Mouse (Mus musculus) neural tube, embryonic 11.5 days (tissue): ENCODE measurements around the gene Fibcd1. TPM values are rescaled to one million over a fixed set of nuclear protein-coding genes. Genes with fewer than 3 reads are reported as not detected.

Experiments used
- ATAC-seq: fragments of 200-750 bp; cut with Nextera tagmentation; 2 replicates; pipeline ENCODE4 v1.8.0; 2017; ENCODE audit warnings: moderate number of reproducible peaks, mild to moderate bottlenecking, moderate TSS enrichment, moderate library complexity; ENCODE audit not compliant: insufficient read depth, low FRiP score, low TSS enrichment
- DNase-seq: peaks from one replicate; pipeline ENCODE4 v3.0.0-alpha.2; 2015; ENCODE audit warnings: low spot score
- H3K27ac ChIP-seq: fragments of 300-500 bp; sonication (generic); 2 replicates; pipeline ENCODE4 v1.5.1; 2014; ENCODE audit warnings: low read depth, mild to moderate bottlenecking, low read length
- H3K27me3 ChIP-seq: fragments of 300-500 bp; sonication (generic); 2 replicates; pipeline ENCODE4 v1.6.1; 2014; ENCODE audit warnings: mild to moderate bottlenecking, low read length, mixed read lengths; ENCODE audit not compliant: control insufficient read depth, insufficient read depth
- H3K36me3 ChIP-seq: fragments of 300-500 bp; sonication (generic); 2 replicates; pipeline ENCODE4 v1.6.1; 2014; ENCODE audit warnings: mild to moderate bottlenecking, low read length, moderate library complexity, mixed read lengths; ENCODE audit not compliant: control insufficient read depth, insufficient read depth
- H3K4me1 ChIP-seq: fragments of 300-500 bp; sonication (generic); 2 replicates; pipeline ENCODE4 v1.6.1; 2014; ENCODE audit warnings: low read length, mixed read lengths; ENCODE audit not compliant: control insufficient read depth, insufficient read depth
- H3K4me2 ChIP-seq: fragments of 300-500 bp; sonication (generic); 2 replicates; pipeline ENCODE4 v1.6.1; 2014; ENCODE audit warnings: low read depth, mild to moderate bottlenecking, moderate library complexity
- H3K4me3 ChIP-seq: fragments of 300-500 bp; sonication (generic); 2 replicates; pipeline ENCODE4 v1.5.1; 2014; ENCODE audit warnings: low read depth, low read length
- H3K9ac ChIP-seq: fragments of 300-500 bp; sonication (generic); 2 replicates; pipeline ENCODE4 v1.6.1; 2014; ENCODE audit warnings: mild to moderate bottlenecking, low read length
- H3K9me3 ChIP-seq: fragments of 300-500 bp; sonication (generic); 2 replicates; pipeline ENCODE4 v1.6.1; 2016; ENCODE audit warnings: low read length; ENCODE audit not compliant: control insufficient read depth
- WGBS: fragments of 180-500 bp; shearing (Covaris S2); extraction: QIAGEN DNeasy Blood & Tissue Kit; methylation state at CpG from one replicate; pipeline ENCODE4 v1.1.7; 2014; 5-methylcytosine and 5-hydroxymethylcytosine counted together
- polyA plus RNA-seq: library from polyadenylated mRNA; unstranded; fragments of >200 nt; fragmentation: Nextera tagmentation; extraction: Ambion mirVana; gene quantifications from 2 replicates; pipeline ENCODE4 v1.2.1, GENCODE M21; 2014

Fibcd1 gene
- polyA plus RNA-seq, 1 experiment from 2014 or later = 1.2 TPM

GRCm38 (mm10) chr2:31796943-31797342 is 48.9 kb downstream of the Fibcd1 start:
- no peak for ATAC-seq
- DNase-seq = no peak
- no peak overlapping the region for H3K27ac ChIP-seq
- peaks cover 45% of the 10 kb centered on the region for H3K36me3 ChIP-seq
- H3K9me3 ChIP-seq = no peaks in the 10 kb centered on the region
- H3K27me3 ChIP-seq = no peaks in the 10 kb centered on the region
- no peak overlapping the region for H3K9ac ChIP-seq
- H3K4me2 ChIP-seq = no peak overlapping the region
- WGBS = 86% methylated on average over 3 of the region's 3 CpGs
- H3K4me3 ChIP-seq = no peak overlapping the region
- H3K4me1 ChIP-seq = no peaks in the 10 kb centered on the region

GRCm38 (mm10) chr2:31792611-31793010 is 53.2 kb downstream of the Fibcd1 start:
- H3K4me2 ChIP-seq = no peak overlapping the region
- H3K4me3 ChIP-seq = no peak overlapping the region
- no peaks in the 10 kb centered on the region for H3K4me1 ChIP-seq
- no peak overlapping the region for H3K27ac ChIP-seq
- no peaks in the 10 kb centered on the region for H3K27me3 ChIP-seq
- WGBS = 86% methylated on average over 6 of the region's 6 CpGs
- H3K9ac ChIP-seq = no peak overlapping the region
- no peak for ATAC-seq
- peaks cover 36% of the 10 kb centered on the region for H3K36me3 ChIP-seq
- no peak for DNase-seq
- H3K9me3 ChIP-seq = no peaks in the 10 kb centered on the region

- Histone ChIP-seq H3K36me3 (peaks cover 28% of the 10 kb centered on the region), H3K9ac (no peak overlapping the region), H3K4me1 (no peaks in the 10 kb centered on the region), H3K9me3 (no peaks in the 10 kb centered on the region), H3K27me3 (no peaks in the 10 kb centered on the region), H3K4me3 (no peak overlapping the region), H3K27ac (no peak overlapping the region), H3K4me2 (no peak overlapping the region)
- DNase-seq = no peak
- no peak for ATAC-seq
- WGBS = 90% methylated on average over 8 of the region's 8 CpGs
These were observed 54.5 kb downstream of the Fibcd1 start for GRCm38 (mm10) chr2:31791260-31791659.

- DNase-seq = no peak
- Histone ChIP-seq H3K9me3 (no peaks in the 10 kb centered on the region), H3K4me1 (no peaks in the 10 kb centered on the region), H3K27ac (no peak overlapping the region), H3K36me3 (peaks cover 28% of the 10 kb centered on the region), H3K4me2 (no peak overlapping the region), H3K27me3 (no peaks in the 10 kb centered on the region), H3K4me3 (no peak overlapping the region), H3K9ac (no peak overlapping the region)
- WGBS = 93% methylated on average over 13 of the region's 13 CpGs
- no peak for ATAC-seq
These were observed 55.0 kb downstream of the Fibcd1 start for GRCm38 (mm10) chr2:31790728-31791251.

- H3K27me3 ChIP-seq = no peaks in the 10 kb centered on the region
- no peak overlapping the region for H3K4me3 ChIP-seq
- no peak overlapping the region for H3K9ac ChIP-seq
- H3K36me3 ChIP-seq = peaks cover 24% of the 10 kb centered on the region
- DNase-seq (no peak), ATAC-seq (no peak)
- H3K27ac ChIP-seq = no peak overlapping the region
- H3K4me2 ChIP-seq = no peak overlapping the region
- H3K4me1 ChIP-seq = no peaks in the 10 kb centered on the region
- no peaks in the 10 kb centered on the region for H3K9me3 ChIP-seq
- 98% methylated on average over 2 of the region's 2 CpGs for WGBS
These were observed 56.6 kb downstream of the Fibcd1 start for GRCm38 (mm10) chr2:31789215-31789614.

- DNase-seq = no peak
These were observed 57.6 kb downstream of the Fibcd1 start for GRCm38 (mm10) chr2:31788227-31788626.

GRCm38 (mm10) chr2:31787029-31787428 is 58.8 kb downstream of the Fibcd1 start:
- Histone ChIP-seq H3K4me2 (no peak overlapping the region), H3K27me3 (no peaks in the 10 kb centered on the region), H3K36me3 (peaks cover 21% of the 10 kb centered on the region), H3K9ac (no peak overlapping the region), H3K4me3 (no peak overlapping the region), H3K27ac (no peak overlapping the region), H3K4me1 (0 out of 2 replicates have a peak, but pooled peaks cover 2% of the 10 kb centered on the region), H3K9me3 (no peaks in the 10 kb centered on the region)
- WGBS = 26% methylated on average over 7 of the region's 7 CpGs
- no peak for ATAC-seq
- DNase-seq = peak; percentile 84

More at GRCm38 (mm10) chr2:31788227-31788626, 57.6 kb downstream of the Fibcd1 start:
- Histone ChIP-seq H3K4me3 (no peak overlapping the region), H3K27me3 (no peaks in the 10 kb centered on the region), H3K9me3 (no peaks in the 10 kb centered on the region), H3K4me1 (no peaks in the 10 kb centered on the region), H3K4me2 (no peak overlapping the region), H3K27ac (no peak overlapping the region), H3K36me3 (peaks cover 24% of the 10 kb centered on the region), H3K9ac (no peak overlapping the region)
- 89% methylated on average over 3 of the region's 3 CpGs for WGBS
- no peak for ATAC-seq

GRCm38 (mm10) chr2:31785074-31785473 is 60.7 kb downstream of the Fibcd1 start:
- WGBS = 49% methylated on average over 9 of the region's 9 CpGs
- Histone ChIP-seq H3K27me3 (no peaks in the 10 kb centered on the region), H3K9me3 (no peaks in the 10 kb centered on the region), H3K36me3 (peaks cover 16% of the 10 kb centered on the region), H3K4me1 (0 out of 2 replicates have a peak, but pooled peaks cover 2% of the 10 kb centered on the region), H3K4me2 (no peak overlapping the region), H3K4me3 (no peak overlapping the region), H3K27ac (no peak overlapping the region), H3K9ac (no peak overlapping the region)
- DNase-seq (peak; percentile 74), ATAC-seq (0 out of 2 replicates have a peak, but pooled peaks have one; percentile 41)

- Histone ChIP-seq H3K4me3 (no peak overlapping the region), H3K27me3 (no peaks in the 10 kb centered on the region), H3K4me2 (no peak overlapping the region), H3K27ac (no peak overlapping the region), H3K4me1 (0 out of 2 replicates have a peak, but pooled peaks cover 2% of the 10 kb centered on the region), H3K9ac (no peak overlapping the region), H3K9me3 (no peaks in the 10 kb centered on the region), H3K36me3 (peaks cover 19% of the 10 kb centered on the region)
- WGBS = 56% methylated on average over 8 of the region's 8 CpGs
- DNase-seq = no peak
- ATAC-seq = no peak
These were observed 62.7 kb downstream of the Fibcd1 start for GRCm38 (mm10) chr2:31782958-31783602.
